Mouse (Mus musculus): ENCODE measurements around the gene Tbc1d22b.
"Not testable (repeated sequence)": the region's sequence is repeated elsewhere in the genome, so short reads cannot be mapped to it uniquely, and the experiment has no call there.

Gene Tbc1d22b

GRCm38 (mm10) chr17:29589221-29589898, 39.8 kb downstream of the Tbc1d22b start:
- no peak for DNase-seq (ENCODE audit: extremely low spot score, low spot score)

GRCm38 (mm10) chr17:29595891-29596770, 46.5 kb downstream of the Tbc1d22b start:
- DNase-seq (ENCODE audit: extremely low spot score, low spot score) = no peak

- DNase-seq (ENCODE audit: extremely low spot score, low spot score) = no peak
Measured at GRCm38 (mm10) chr17:29596771-29597132, 47.2 kb downstream of the Tbc1d22b start.

GRCm38 (mm10) chr17:29599051-29599450, 49.5 kb downstream of the Tbc1d22b start:
- DNase-seq (ENCODE audit: extremely low spot score, low spot score) = no peak

GRCm38 (mm10) chr17:29599537-29599936, 50.0 kb downstream of the Tbc1d22b start:
- no peak for DNase-seq (ENCODE audit: extremely low spot score, low spot score)

- DNase-seq (ENCODE audit: extremely low spot score, low spot score) = no peak
Measured at GRCm38 (mm10) chr17:29601391-29601790, 51.8 kb downstream of the Tbc1d22b start.

- peak; percentile 87 for DNase-seq (ENCODE audit: extremely low spot score, low spot score)
Measured at GRCm38 (mm10) chr17:29603283-29603682, 53.7 kb downstream of the Tbc1d22b start.

GRCm38 (mm10) chr17:29613453-29613852, 63.9 kb downstream of the Tbc1d22b start:
- not testable (repeated sequence) for DNase-seq (ENCODE audit: extremely low spot score, low spot score)

- peak; percentile 95 for DNase-seq (ENCODE audit: extremely low spot score, low spot score)
Measured at GRCm38 (mm10) chr17:29614115-29615023, 64.8 kb downstream of the Tbc1d22b start, which contains the start of the genes Rnf8 and Gm28043. TSS of gene Rnf8 (plus strand) at chr17:29614790. TSS of gene Gm28043 (plus strand) at chr17:29614876.

GRCm38 (mm10) chr17:29615024-29615551, 65.5 kb downstream of the Tbc1d22b start:
- DNase-seq (ENCODE audit: extremely low spot score, low spot score) = no peak

GRCm38 (mm10) chr17:29615616-29616015, 66.0 kb downstream of the Tbc1d22b start:
- no peak for DNase-seq (ENCODE audit: extremely low spot score, low spot score)

GRCm38 (mm10) chr17:29619231-29619630, 69.6 kb downstream of the Tbc1d22b start:
- DNase-seq (ENCODE audit: extremely low spot score, low spot score) = no peak

- DNase-seq (ENCODE audit: extremely low spot score, low spot score) = no peak
Measured at GRCm38 (mm10) chr17:29623488-29623887, 73.9 kb downstream of the Tbc1d22b start.

GRCm38 (mm10) chr17:29627285-29627684, 77.7 kb downstream of the Tbc1d22b start:
- no peak for DNase-seq (ENCODE audit: extremely low spot score, low spot score)

GRCm38 (mm10) chr17:29628946-29629345, 79.4 kb downstream of the Tbc1d22b start:
- no peak for DNase-seq (ENCODE audit: extremely low spot score, low spot score)

- no peak for DNase-seq (ENCODE audit: extremely low spot score, low spot score)
Measured at GRCm38 (mm10) chr17:29629620-29630019, 80.0 kb downstream of the Tbc1d22b start.

GRCm38 (mm10) chr17:29632312-29632711, 82.7 kb downstream of the Tbc1d22b start:
- no peak for DNase-seq (ENCODE audit: extremely low spot score, low spot score)

- no peak for DNase-seq (ENCODE audit: extremely low spot score, low spot score)
Measured at GRCm38 (mm10) chr17:29635492-29635891, 85.9 kb downstream of the Tbc1d22b start.

GRCm38 (mm10) chr17:29636118-29636517, 86.5 kb downstream of the Tbc1d22b start:
- no peak for DNase-seq (ENCODE audit: extremely low spot score, low spot score)

- no peak for DNase-seq (ENCODE audit: extremely low spot score, low spot score)
Measured at GRCm38 (mm10) chr17:29637377-29637776, 87.8 kb downstream of the Tbc1d22b start.

GRCm38 (mm10) chr17:29637895-29638294, 88.3 kb downstream of the Tbc1d22b start:
- no peak for DNase-seq (ENCODE audit: extremely low spot score, low spot score)
